Mouse (Mus musculus) liver, embryonic 13.5 days (tissue): ENCODE results near the gene Slc25a13. TPM values are rescaled to one million over a fixed set of nuclear protein-coding genes. Genes with fewer than 3 reads are reported as not detected.
A peak's percentile ranks its signal among the peaks of the same experiment; 100 is the strongest.

Experiments used
- ATAC-seq: fragments of 200-750 bp; cut with Nextera tagmentation; 2 replicates; pipeline ENCODE4 v1.8.0; 2017; ENCODE audit warnings: low read depth, mild to moderate bottlenecking, moderate number of reproducible peaks, moderate library complexity
- DNase-seq: peaks from one replicate; pipeline ENCODE4 v3.0.0; 2022
- H3K27ac ChIP-seq: fragments of 300-500 bp; sonication (generic); 2 replicates; pipeline ENCODE4 v1.5.1; 2015; ENCODE audit warnings: moderate library complexity, mild to moderate bottlenecking, inconsistent platforms
- H3K27me3 ChIP-seq: fragments of 300-500 bp; sonication (generic); 2 replicates; pipeline ENCODE4 v1.6.1; 2015; ENCODE audit warnings: mild to moderate bottlenecking, inconsistent platforms
- H3K36me3 ChIP-seq: fragments of 300-500 bp; sonication (generic); 2 replicates; pipeline ENCODE4 v1.6.1; 2015; ENCODE audit warnings: mild to moderate bottlenecking, inconsistent platforms
- H3K4me1 ChIP-seq: fragments of 300-500 bp; sonication (generic); replicated peaks from 2 replicates; pipeline ENCODE4 v1.6.1; 2015; ENCODE audit warnings: inconsistent platforms
- H3K4me2 ChIP-seq: fragments of 300-500 bp; sonication (generic); 2 replicates; pipeline ENCODE4 v1.6.1; 2015; ENCODE audit warnings: inconsistent platforms, mild to moderate bottlenecking, moderate library complexity
- H3K4me3 ChIP-seq: fragments of 300-500 bp; sonication (generic); replicated peaks from 2 replicates; pipeline ENCODE4 v1.5.1; 2015; ENCODE audit warnings: mild to moderate bottlenecking, inconsistent platforms
- H3K9ac ChIP-seq: fragments of 300-500 bp; sonication (generic); 2 replicates; pipeline ENCODE4 v1.6.1; 2015; ENCODE audit warnings: mild to moderate bottlenecking, inconsistent platforms
- H3K9me3 ChIP-seq: fragments of 300-500 bp; sonication (generic); replicated peaks from 2 replicates; pipeline ENCODE4 v1.6.1; 2016; ENCODE audit warnings: inconsistent platforms
- WGBS: fragments of 180-500 bp; shearing (Covaris S2); methylation state at CpG from one replicate; pipeline ENCODE4 v1.1.7; 2015; ENCODE audit not compliant: insufficient replicate concordance; 5-methylcytosine and 5-hydroxymethylcytosine counted together
- polyA plus RNA-seq: library from polyadenylated mRNA; unstranded; fragments of >200 nt; fragmentation: Nextera tagmentation; extraction: Ambion mirVana; gene quantifications from 2 replicates; pipeline ENCODE4 v1.2.1, GENCODE M21; 2015

The Slc25a13 gene
- polyA plus RNA-seq, 1 experiment from 2014 or later: 30.1 TPM

- peaks cover 24% of the 10 kb centered on the region for H3K4me1 ChIP-seq
Observed at GRCm38 (mm10) chr6:6219661-6220370, 2.8 kb upstream of the Slc25a13 start.

DNA sequence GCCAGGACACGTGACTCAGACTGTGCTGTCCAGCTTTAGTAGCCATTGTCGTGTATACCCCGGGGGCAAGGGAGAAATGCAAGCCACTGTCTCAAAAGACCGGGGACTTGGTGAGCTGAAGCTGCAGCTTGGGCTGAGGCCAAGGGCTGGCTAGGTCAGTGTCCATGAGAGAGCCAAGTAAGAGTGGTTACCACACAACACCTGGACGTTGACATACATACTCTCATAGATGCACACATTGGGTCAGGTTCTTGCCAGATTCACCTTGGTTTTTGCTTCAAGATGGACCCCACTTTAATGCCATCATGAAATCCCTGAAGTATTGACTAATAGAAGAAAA, 283 bp upstream of the Slc25a13 start:
- 12% methylated on average over 5 of the region's 5 CpGs for WGBS
- Histone ChIP-seq H3K36me3 (no peaks in the 10 kb centered on the region), H3K9ac (peak overlapping the region; percentile 83), H3K4me1 (peaks cover 32% of the 10 kb centered on the region), H3K4me3 (peak overlapping the region; percentile 77), H3K27ac (no peak overlapping the region), H3K4me2 (peak overlapping the region; percentile 90), H3K9me3 (no peaks in the 10 kb centered on the region), H3K27me3 (no peaks in the 10 kb centered on the region; the same call in 1 of the 2 replicates)
- no peak for DNase-seq
- ATAC-seq: no peak

More at GRCm38 (mm10) chr6:6219661-6220370, 2.8 kb upstream of the Slc25a13 start:
- no peak overlapping the region for H3K9ac ChIP-seq
- no peak overlapping the region for H3K4me2 ChIP-seq
- no peaks in the 10 kb centered on the region; the same call in 1 of the 2 replicates for H3K27me3 ChIP-seq
- H3K9me3 ChIP-seq: no peaks in the 10 kb centered on the region
- H3K27ac ChIP-seq: no peak overlapping the region
- H3K4me3 ChIP-seq: no peak overlapping the region
- H3K36me3 ChIP-seq: no peaks in the 10 kb centered on the region
- no peak for ATAC-seq
- no peak for DNase-seq
- 54% methylated on average over 12 of the region's 12 CpGs for WGBS

DNA sequence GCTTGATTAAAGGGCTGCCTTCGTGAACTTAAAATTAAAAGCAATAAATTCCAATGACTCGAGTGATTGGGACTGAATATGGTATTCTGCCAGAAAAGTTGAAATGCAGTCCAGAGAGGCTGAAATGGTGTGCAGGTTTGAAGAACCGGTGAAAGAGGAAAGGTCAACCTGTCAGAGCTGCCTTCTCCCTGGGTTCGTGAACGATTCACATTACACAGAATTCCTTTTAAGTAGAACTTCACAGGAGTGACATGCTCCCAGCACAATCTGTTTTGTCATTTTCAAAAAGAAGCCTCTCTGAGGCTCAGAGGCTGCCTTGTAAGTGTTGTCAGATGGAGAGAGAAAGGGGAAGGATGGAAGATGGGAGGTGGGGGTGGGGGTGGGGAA, 860 bp downstream of the Slc25a13 start:
- peak overlapping the region; percentile 90 for H3K4me2 ChIP-seq
- peak overlapping the region; percentile 72; the same call in 1 of the 2 replicates for H3K27ac ChIP-seq
- H3K9me3 ChIP-seq: no peaks in the 10 kb centered on the region
- DNase-seq (no peak), ATAC-seq (no peak)
- H3K36me3 ChIP-seq: 0 out of 2 replicates have a peak, but pooled peaks cover 1% of the 10 kb centered on the region
- 44% methylated on average over 5 of the region's 5 CpGs for WGBS
- no peaks in the 10 kb centered on the region for H3K27me3 ChIP-seq
- peak overlapping the region; percentile 83 for H3K9ac ChIP-seq
- H3K4me3 ChIP-seq: peak overlapping the region; percentile 77
- peaks cover 35% of the 10 kb centered on the region for H3K4me1 ChIP-seq

DNA sequence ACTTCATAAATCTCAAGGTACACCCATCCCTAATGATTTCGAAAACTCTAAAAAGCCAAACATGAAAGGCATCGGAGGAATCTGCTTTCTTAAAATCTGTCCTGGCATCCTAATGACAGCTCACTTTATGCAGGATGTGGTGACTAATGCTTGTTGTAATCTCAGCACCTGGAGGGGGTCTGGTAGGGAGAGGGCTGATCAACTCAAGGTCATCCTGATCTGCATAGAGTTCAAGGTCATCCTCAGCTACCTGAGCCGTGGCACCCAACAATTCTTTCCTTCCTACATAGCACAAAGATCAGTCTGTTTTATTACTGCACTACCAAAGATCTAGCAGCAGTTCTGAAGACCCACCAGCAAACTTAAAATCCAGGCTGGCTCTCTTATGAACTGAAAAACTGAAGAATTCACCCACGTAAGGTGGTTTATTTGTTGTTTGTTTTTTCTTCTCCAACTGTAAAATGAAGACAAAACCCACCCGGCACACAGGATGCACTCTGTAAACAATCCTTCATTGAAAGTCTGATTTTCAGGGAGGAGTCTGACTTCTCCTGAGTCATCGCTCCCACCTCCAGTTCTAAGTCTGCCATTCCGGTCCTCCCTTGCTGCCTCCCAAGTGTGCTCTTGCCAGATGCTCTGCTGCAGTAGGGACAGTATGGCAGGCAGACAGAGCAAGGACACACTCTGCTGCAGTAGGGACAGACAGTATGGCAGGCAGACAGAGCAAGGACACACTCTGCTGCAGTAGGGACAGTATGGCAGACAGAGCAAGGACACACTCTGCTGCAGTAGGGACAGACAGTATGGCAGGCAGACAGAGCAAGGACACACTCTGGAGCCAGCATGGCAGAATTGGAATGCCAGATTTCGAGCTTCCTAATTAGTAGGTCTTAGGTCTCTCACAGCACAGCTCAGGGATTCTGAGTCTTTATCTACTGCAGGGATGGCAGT, 4.3 kb downstream of the Slc25a13 start:
- Histone ChIP-seq H3K9me3 (no peaks in the 10 kb centered on the region), H3K36me3 (0 out of 2 replicates have a peak, but pooled peaks cover 6% of the 10 kb centered on the region), H3K27me3 (no peaks in the 10 kb centered on the region), H3K4me2 (no peak overlapping the region), H3K4me3 (no peak overlapping the region), H3K9ac (no peak overlapping the region), H3K4me1 (peaks cover 68% of the 10 kb centered on the region), H3K27ac (no peak overlapping the region)
- DNase-seq (no peak), ATAC-seq (no peak)
- WGBS: 72% methylated on average over 8 of the region's 8 CpGs

DNA sequence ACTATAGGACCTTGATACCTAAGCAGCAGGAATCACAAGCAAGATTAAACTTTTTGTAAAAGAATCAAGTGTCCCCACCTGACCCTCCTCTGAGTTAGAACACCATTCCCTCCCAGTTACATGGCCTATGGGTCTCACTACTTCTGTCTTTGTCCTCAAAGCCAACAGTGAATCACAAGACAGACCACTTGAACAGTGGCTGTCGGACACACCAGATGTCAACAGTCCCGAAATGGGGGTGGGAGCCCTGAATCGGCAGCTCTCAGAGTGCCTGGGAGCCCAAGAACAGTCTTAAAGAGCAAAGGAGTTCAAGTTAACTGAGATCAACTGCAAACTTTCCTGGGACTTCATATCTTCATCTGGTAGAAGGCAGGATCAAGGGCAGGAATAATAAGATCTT, 5.0 kb downstream of the Slc25a13 start:
- Histone ChIP-seq H3K9me3 (no peaks in the 10 kb centered on the region), H3K27me3 (no peaks in the 10 kb centered on the region), H3K4me1 (peaks cover 68% of the 10 kb centered on the region), H3K4me2 (no peak overlapping the region), H3K9ac (no peak overlapping the region), H3K4me3 (no peak overlapping the region), H3K36me3 (0 out of 2 replicates have a peak, but pooled peaks cover 8% of the 10 kb centered on the region), H3K27ac (no peak overlapping the region)
- 83% methylated on average over 3 of the region's 3 CpGs for WGBS
- ATAC-seq (no peak), DNase-seq (no peak)

DNA sequence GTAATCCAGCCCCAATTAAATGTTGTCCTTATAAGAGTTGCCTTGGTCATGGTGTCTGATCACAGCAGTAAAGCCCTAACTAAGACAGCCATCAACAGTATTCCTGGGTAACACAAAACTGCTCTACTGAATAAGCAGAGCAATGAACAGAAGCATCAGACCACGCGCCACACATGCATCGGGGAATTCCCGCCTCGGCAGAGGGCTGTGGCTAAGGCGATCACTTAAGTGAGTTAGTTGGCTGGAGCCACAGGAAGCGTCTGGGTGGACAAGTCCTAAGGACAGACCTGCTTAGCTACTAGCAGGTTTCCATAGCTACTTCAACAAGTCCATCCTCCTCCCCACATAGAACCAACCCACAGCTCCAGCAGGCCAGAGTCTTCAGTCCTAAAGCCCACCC, 6.3 kb downstream of the Slc25a13 start:
- H3K27me3 ChIP-seq: no peaks in the 10 kb centered on the region
- 0 out of 2 replicates have a peak, but pooled peaks cover 9% of the 10 kb centered on the region for H3K36me3 ChIP-seq
- H3K4me3 ChIP-seq: no peak overlapping the region
- DNase-seq: no peak
- no peaks in the 10 kb centered on the region for H3K9me3 ChIP-seq
- ATAC-seq: no peak
- H3K4me2 ChIP-seq: no peak overlapping the region
- WGBS: 90% methylated on average over 7 of the region's 7 CpGs
- H3K9ac ChIP-seq: no peak overlapping the region
- H3K4me1 ChIP-seq: peaks cover 66% of the 10 kb centered on the region
- no peak overlapping the region for H3K27ac ChIP-seq

GRCm38 (mm10) chr6:6208351-6209059, 8.5 kb downstream of the Slc25a13 start:
- Histone ChIP-seq H3K4me3 (no peak overlapping the region), H3K4me2 (peak overlapping the region; percentile 50), H3K4me1 (peaks cover 67% of the 10 kb centered on the region), H3K9ac (peak overlapping the region; percentile 27; the same call in 1 of the 2 replicates), H3K27me3 (no peaks in the 10 kb centered on the region), H3K9me3 (no peaks in the 10 kb centered on the region), H3K36me3 (0 out of 2 replicates have a peak, but pooled peaks cover 9% of the 10 kb centered on the region), H3K27ac (peak overlapping the region; percentile 77)
- 6% methylated on average over 4 of the region's 4 CpGs for WGBS
- peak; percentile 12 for DNase-seq
- peak; percentile 59 for ATAC-seq

DNA sequence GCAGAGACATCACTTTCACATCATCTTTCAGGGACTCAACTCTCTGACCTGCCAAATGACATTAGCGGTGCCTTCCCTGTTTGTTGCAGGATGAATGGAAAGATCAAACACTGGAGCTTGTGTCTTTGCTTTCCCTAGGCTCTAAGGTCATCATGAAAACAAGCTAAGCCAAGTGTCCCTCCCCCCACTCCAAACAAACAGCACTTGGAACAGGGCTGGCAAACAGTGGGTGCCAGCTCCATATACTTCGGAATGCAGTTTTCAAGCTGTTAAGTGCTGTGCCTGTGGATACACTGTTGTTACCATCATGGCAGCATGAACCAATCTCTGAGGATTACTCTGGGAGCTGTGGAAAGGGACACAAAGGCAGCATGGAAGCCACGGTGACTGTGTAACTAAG, 9.1 kb downstream of the Slc25a13 start:
- Histone ChIP-seq H3K27ac (peak overlapping the region; percentile 77), H3K36me3 (0 out of 2 replicates have a peak, but pooled peaks cover 9% of the 10 kb centered on the region), H3K9me3 (no peaks in the 10 kb centered on the region), H3K4me2 (peak overlapping the region; percentile 50), H3K4me1 (peaks cover 69% of the 10 kb centered on the region), H3K4me3 (no peak overlapping the region), H3K27me3 (no peaks in the 10 kb centered on the region), H3K9ac (peak overlapping the region; percentile 27; the same call in 1 of the 2 replicates)
- ATAC-seq (peak; percentile 24), DNase-seq (no peak)
- WGBS: 58% methylated on average over 3 of the region's 3 CpGs

- WGBS: 12% methylated on average over 1 of the region's 1 CpGs
- Histone ChIP-seq H3K9me3 (no peaks in the 10 kb centered on the region), H3K9ac (no peak overlapping the region), H3K36me3 (0 out of 2 replicates have a peak, but pooled peaks cover 9% of the 10 kb centered on the region), H3K27me3 (no peaks in the 10 kb centered on the region), H3K4me1 (peaks cover 64% of the 10 kb centered on the region), H3K27ac (peak overlapping the region; percentile 77), H3K4me2 (no peak overlapping the region), H3K4me3 (no peak overlapping the region)
- DNase-seq: peak; percentile 49
- peak; percentile 90 for ATAC-seq
Observed at GRCm38 (mm10) chr6:6207395-6207794, 9.6 kb downstream of the Slc25a13 start.

DNA sequence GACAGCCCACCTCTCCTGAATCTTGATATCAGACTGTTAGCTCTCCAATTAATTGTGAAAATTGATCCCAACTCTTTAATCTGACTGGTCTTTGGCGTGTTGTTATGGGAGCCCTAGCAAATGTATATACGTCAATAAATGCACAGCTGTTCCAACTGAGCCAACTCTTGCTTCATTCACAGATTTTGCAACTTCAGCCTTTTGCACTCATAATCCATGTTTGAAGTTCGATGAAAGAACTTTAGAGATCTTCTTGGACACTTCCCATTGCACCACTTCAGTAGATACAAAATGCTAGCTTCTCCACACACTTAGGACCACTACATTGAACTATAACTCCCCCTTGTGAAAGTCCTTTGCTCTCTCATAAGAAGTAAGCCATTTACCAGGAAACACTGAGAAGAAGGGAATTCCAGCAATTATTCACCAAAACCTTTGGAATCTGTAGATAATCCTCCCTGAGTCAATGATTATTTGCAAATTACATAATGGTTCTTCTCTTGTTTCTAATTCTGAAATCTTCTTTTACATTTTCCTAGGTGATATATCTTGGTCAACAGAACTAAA, 11.3 kb downstream of the Slc25a13 start:
- Histone ChIP-seq H3K27me3 (no peaks in the 10 kb centered on the region), H3K4me2 (no peak overlapping the region), H3K27ac (no peak overlapping the region), H3K4me1 (peaks cover 57% of the 10 kb centered on the region), H3K9ac (no peak overlapping the region), H3K36me3 (0 out of 2 replicates have a peak, but pooled peaks cover 7% of the 10 kb centered on the region), H3K9me3 (no peaks in the 10 kb centered on the region), H3K4me3 (no peak overlapping the region)
- ATAC-seq (no peak), DNase-seq (no peak)
- WGBS: 68% methylated on average over 3 of the region's 3 CpGs
